Mouse (Mus musculus) CD4-positive helper T cell, adult 2 months (primary cell): Measurements from ENCODE around the gene Bri3.

Experiments used
- DNase-seq: peaks from one replicate; pipeline ENCODE4 v3.0.0-alpha.2; 2012; ENCODE audit warnings: low read depth, missing footprints, low spot score

Bri3 gene

DNA sequence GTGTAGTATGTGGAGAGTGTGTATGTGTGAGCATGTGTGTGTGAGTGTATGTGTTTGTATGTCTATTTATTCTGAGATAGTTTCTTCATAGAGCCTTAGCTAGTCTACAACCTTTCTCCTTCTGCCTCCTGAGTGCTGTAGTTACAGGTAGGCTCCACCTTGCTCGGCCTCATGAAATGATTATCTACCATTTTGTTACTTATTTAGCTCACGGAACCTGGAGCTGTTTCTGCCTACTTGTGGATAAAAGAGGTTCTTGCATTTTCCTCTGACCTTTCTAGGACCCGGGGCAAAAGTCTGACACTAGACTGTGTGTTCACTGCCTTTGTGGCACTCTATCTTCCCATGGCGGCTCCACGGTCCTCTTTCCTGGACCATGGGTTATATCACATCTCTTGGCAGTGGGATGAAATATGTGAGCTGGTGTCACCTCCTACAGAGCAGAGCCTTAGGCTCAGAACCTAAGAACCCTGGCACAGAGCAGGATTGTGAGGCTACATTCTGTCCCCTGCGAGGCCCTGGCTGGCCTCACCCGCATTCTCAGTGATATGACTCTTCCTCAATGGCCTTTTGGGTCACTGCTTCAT is at the start of gene Bri3:
Gene Bri3 (plus strand): TSS at position 537 of the 587 bp plus-strand sequence.
- no peak for DNase-seq

DNA sequence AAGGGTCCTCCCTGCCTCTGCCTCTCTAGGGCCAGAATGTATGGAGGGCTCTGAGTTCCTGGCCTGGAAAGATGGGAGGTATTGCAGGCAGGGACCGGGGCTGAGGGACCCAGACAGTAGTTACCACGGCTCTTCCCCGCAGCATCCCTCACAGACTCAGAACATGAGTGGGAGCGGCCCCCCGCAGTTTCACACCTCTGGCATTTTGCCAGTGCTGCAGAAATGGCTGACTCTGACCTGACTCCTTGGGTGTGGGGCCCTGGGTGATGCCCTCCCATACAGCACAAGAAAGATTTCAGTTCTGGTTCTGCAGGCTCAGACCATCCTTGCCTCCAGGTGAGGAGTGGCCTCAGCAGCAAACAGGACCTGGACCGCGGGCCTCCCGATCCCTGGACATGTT is 48.7 kb upstream of the Bri3 start:
- no peak for DNase-seq

DNA sequence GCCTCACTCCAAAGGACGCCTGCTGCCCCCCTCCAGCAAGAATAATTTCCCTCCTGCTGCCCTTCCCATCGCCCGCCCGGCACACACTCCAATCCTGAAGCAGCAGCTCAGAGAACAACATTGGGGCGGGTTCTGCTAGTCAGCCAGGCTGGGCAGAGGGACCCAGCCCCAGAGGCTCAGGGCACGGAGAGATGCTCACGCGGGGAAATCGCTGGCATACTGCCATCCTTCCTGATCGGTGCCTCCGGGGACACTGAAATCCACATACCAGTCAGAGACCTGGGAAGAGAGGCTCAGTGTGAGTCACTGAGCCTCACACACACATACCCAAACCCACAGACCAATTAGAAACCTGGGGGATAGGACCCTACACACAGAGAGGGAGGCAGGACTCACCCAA is 43.6 kb upstream of the Bri3 start:
- DNase-seq = no peak

GRCm38 (mm10) chr5:144202430-144202829 is 41.8 kb upstream of the Bri3 start:
- DNase-seq = no peak

GRCm38 (mm10) chr5:144203398-144203959 is 40.8 kb upstream of the Bri3 start:
- no peak for DNase-seq

GRCm38 (mm10) chr5:144204303-144204702 is 39.9 kb upstream of the Bri3 start:
- DNase-seq = no peak

DNA sequence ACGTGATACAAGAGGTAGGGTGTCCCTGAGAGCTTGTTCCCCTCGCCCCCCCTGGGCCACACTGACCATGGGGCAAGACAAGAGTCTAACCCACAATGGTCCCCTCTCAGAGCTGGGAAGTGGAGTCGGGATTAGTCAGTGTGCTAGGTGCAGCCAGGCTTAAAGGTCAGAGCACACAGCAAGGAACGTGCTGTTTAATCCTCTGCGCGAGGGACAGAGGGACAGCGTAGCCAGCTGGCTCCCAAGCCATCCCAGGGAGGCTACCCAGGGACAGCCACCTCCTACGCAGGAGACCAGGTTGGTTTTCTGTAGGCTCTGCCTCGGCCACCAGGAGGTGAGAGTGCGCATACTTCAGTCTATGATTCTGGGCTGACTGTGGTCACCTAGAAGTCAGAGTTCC is 39.3 kb upstream of the Bri3 start:
- DNase-seq = no peak

- DNase-seq = no peak
Observed at GRCm38 (mm10) chr5:144206069-144206468, 38.2 kb upstream of the Bri3 start.

DNA sequence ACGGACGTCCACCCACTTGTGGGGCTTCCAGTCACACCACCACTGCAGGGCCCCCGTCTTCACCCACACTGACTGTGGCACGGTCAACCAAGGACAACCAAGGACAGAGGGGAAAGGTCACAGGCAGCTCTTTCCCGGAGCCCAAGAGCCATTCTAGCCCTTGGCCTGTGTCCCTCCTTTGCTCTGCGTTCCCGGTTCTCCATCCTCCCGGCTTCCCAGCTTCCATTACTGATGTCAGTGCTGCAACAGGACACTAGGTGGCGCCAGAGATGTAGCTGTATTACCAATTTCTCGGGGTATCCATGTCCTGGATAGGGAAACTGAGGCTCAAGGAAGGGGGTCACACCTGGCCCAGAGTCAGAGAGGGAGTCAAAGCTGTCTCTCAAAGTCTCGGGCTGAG is 36.8 kb upstream of the Bri3 start:
- peak; percentile 37 for DNase-seq

- DNase-seq = peak; percentile 51
Observed at GRCm38 (mm10) chr5:144214453-144214852, 29.8 kb upstream of the Bri3 start.

- peak; percentile 39 for DNase-seq
Observed at GRCm38 (mm10) chr5:144215992-144216391, 28.2 kb upstream of the Bri3 start.

GRCm38 (mm10) chr5:144218061-144218460 is 26.2 kb upstream of the Bri3 start:
- DNase-seq = no peak

DNA sequence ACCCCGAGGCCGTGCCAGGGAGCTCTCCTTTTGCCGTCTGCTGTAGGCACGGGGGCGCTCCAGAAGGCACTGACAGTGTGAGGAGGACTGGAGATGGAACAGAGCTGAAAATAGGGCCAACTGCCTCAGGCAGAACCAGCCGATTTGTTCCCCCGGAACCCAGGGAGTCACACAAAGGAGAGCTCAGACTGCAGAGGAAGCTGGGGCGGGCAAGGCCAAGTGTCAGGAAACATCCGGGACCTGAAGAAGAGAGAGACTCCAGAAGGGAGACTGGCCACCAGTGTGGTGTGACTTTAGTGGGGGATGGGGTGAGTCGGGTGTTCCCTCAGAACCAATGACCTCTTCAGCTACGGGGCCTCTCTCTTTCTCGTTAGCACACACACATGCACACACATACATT is 24.9 kb upstream of the Bri3 start:
- no peak for DNase-seq

DNA sequence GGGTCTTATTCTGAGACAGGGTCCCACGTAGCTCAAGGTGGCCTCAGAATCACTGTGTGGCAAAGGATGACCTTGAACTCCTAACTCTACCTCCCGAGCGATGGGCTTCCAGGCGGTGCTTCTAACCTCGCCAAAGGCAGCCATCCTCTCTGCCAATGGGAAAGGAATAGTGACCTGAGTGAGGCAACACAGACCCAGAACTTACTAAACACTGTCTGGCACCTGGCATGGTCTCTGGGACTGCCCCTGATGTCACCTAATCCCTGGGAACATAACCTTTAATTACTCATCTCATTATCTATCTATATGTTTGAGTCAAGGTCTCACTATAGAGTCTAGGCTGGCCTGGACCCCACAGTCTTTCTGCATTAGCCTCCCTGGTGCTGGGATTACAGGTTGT is 24.3 kb upstream of the Bri3 start:
- DNase-seq = no peak

DNA sequence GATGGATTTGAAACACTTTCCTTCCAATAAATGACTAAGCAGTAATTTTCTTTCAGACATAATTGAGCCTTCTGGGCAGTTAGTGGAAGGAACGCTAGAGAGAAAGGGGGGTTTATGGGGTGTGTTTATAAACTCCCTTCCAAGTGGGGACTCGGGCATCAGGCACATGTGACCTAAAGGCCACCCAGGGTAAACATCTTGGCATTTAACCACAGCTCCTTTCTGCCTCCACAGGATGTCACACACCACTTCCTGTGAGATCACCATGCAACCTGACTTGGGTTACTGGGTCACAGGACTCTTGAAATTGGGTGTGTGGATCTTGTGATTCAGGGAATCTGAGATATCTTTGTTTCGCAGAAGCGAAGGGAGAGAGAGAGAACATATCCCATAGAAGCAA is 22.9 kb upstream of the Bri3 start:
- DNase-seq = peak; percentile 89

- peak; percentile 73 for DNase-seq
Observed at GRCm38 (mm10) chr5:144222811-144223502, 21.3 kb upstream of the Bri3 start.

DNA sequence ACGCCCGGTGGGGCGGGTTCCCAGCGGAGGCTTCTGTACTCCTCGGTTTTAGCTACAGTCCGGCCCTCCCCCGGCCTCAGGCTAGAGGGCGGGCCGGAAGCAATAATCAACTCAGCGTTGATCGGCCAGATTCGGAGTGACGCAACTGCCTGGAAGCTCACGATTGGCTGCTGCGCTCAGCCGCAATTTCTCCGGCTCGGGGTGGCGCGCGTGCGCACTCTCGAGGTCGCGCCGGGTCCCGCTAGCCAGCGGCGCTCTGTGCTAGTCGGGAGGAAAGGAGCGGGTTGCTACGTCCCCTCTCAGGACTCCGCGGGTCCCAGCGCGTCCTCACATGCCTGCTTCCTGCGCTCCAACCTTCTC is 20.8 kb upstream of the Bri3 start, which contains the start of gene Tecpr1:
Gene Tecpr1 (minus strand): TSS at position 113 of the 360 bp plus-strand sequence.
- DNase-seq = peak; percentile 97

DNA sequence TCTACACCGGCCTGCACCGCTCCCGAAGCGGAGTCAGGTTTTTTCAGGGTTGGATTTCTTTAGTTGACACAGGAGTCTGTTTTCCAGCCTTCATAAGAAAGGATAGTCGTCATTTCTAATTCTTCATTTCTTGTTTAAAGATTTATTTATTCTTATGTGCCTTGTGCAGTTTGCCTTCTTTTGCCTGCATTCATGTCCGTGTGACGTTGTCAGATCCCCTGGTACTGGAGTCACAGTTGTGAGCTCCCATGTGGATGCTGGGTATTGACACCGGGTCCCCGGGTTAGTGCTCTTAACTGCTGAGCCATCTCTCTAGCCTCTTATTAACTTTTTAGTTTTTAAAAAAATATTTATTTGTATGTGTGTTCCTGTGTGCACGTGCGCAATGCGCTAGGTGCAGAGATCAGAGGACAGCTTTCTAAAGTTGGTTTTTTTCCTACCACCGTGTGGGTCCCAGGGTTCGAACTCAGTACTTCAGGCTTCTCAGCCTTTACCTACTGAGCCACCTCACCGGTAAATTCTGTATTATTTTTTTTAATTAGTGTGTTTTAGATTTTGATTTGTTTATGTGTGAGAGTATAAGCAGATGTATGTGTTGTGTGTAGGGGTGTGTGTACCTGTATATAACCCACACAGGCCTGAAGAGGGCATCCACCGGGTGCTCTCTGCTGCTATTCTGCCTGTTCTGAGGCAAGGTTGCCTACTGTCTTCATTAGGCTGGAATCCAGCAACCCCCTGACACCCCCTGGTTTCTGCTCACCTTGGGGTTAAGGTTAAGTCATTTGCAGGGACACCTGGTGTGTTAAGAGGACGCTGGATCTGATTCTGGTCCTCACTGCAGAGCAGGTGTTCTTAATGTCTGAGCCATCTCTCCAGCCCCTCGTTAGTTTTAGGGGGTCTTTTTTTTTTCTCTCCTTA is 20.1 kb upstream of the Bri3 start:
- DNase-seq = peak; percentile 23

DNA sequence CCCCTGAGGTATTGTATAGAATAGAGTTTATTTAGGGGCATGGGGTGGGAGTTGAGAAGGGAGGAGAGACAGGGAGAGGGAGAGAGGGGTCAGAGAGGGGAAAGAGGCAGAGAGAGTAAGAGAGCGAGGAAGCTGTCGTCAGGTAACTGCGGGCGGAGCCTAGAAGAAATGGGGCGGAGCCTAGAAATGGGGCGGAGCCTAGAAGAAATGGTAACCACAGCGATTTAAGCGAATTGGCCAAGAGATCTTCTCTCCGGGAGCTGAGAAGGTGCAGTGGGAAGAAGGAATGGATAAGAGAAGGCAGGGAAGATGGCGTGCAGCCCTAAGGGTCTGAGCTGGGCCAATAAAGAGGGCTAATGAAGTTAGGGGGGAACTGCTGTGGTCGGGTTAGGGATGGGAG is 18.0 kb upstream of the Bri3 start:
- no peak for DNase-seq

DNA sequence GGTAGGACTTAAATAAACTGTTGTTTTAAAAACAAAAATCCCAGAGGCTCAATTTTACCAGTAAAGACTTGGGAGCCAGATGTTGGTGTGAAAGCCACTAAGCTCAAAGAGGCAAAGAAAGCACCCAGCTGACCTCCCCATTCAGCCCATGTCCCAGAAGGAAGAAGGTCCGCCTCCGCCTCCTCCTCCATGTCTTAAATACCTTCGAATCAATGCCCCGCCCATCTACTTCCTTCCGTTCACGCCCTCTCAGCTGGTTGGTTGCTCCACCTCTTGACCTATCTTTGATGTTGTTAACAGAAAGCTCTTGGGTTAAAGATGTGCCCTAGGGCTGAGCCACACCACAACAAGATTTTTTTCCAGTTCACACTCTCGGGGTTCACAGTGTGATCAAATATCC is 14.0 kb upstream of the Bri3 start:
- DNase-seq = no peak

DNA sequence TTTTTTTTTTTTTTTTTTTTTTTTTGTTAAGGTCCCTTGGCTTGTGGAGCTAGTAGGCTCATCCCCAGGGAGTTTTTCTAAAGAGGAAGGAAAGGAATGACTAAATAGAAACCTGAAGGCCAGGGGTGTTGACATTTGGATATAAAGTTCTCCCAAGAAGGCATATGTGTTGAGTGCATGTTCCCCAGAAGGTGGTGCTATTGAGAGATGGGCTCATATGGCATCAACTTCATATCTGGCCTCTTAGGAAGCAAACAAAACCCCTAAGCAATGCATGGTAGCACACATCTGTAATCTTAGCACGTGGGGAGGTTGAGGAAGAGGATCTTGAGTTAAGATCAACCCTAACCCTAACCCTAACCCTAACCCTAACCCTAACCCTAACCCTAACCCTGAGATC is 12.8 kb upstream of the Bri3 start:
- DNase-seq = peak; percentile 62

- DNase-seq = no peak
Observed at GRCm38 (mm10) chr5:144232531-144232930, 11.7 kb upstream of the Bri3 start.
